Mouse (Mus musculus) heart, embryonic 12.5 days (tissue): ENCODE results near the gene Arrb2. TPM values are rescaled to one million over a fixed set of nuclear protein-coding genes. Genes with fewer than 3 reads are reported as not detected.

ENCODE experiments used
- microRNA-seq: library from miRNA; unstranded; fragments of <30 nt; microRNA quantifications from one replicate; pipeline ENCODE4, GENCODE M21; 2017
- polyA plus RNA-seq: library from polyadenylated mRNA; unstranded; fragments of >200 nt; fragmentation: Nextera tagmentation; extraction: Ambion mirVana; gene quantifications from 2 replicates; pipeline ENCODE4 v1.2.1, GENCODE M21; 2016

Arrb2 gene
- polyA plus RNA-seq, 1 experiment from 2014 or later: 13.5 TPM

Small RNAs within 50 kb of the gene (microRNA-seq; reads per million reads assigned to microRNA genes)
- not detected for gene Mir7115

Other genes starting within 250 kb of the Arrb2 start
- gene Slc16a11, start 219.9 kb upstream of the Arrb2 start, polyA plus RNA-seq: 0.41 and 1.1 TPM in 2 replicates
- 7.7 and 9.1 TPM in 2 replicates for gene Slc16a13, start 211.6 kb upstream of the Arrb2 start, polyA plus RNA-seq
- 17.6 and 19.6 TPM in 2 replicates for gene Bcl6b, start 202.8 kb upstream of the Arrb2 start, polyA plus RNA-seq
- 125 and 126 TPM in 2 replicates for gene 0610010K14Rik, start 194.7 kb upstream of the Arrb2 start, polyA plus RNA-seq
- gene Gm21988, start 192.8 kb upstream of the Arrb2 start, polyA plus RNA-seq: 9.0 and 9.5 TPM in 2 replicates
- gene Rnasek, start 192.8 kb upstream of the Arrb2 start, polyA plus RNA-seq: 204 and 207 TPM in 2 replicates
- gene Alox12, start 177.3 kb upstream of the Arrb2 start, polyA plus RNA-seq: 3.8 and 7.8 TPM in 2 replicates
- gene Alox12e, start 110.0 kb upstream of the Arrb2 start, polyA plus RNA-seq: not detected in 2 replicates
- 0.06 TPM in 1 of 2 replicates, not detected in the other for gene Alox15, start 80.6 kb upstream of the Arrb2 start, polyA plus RNA-seq
- 28.4 and 29.3 TPM in 2 replicates for gene Pelp1, start 22.6 kb upstream of the Arrb2 start, polyA plus RNA-seq
- 22.6 and 24.0 TPM in 2 replicates for gene Med11, start 19.3 kb downstream of the Arrb2 start, polyA plus RNA-seq
- 1.9 and 2.9 TPM in 2 replicates for gene Zmynd15, start 26.8 kb downstream of the Arrb2 start, polyA plus RNA-seq
- 6.1 and 8.6 TPM in 2 replicates for gene Cxcl16, start 27.3 kb downstream of the Arrb2 start, polyA plus RNA-seq
- gene Tm4sf5, start 72.6 kb downstream of the Arrb2 start, polyA plus RNA-seq: 9.7 and 11.3 TPM in 2 replicates
- 0.30 and 0.54 TPM in 2 replicates for gene Vmo1, start 82.0 kb downstream of the Arrb2 start, polyA plus RNA-seq
- gene Gltpd2, start 86.6 kb downstream of the Arrb2 start, polyA plus RNA-seq: 0.23 and 0.65 TPM in 2 replicates
- gene Psmb6, start 92.7 kb downstream of the Arrb2 start, polyA plus RNA-seq: 575 and 577 TPM in 2 replicates
- not detected in 2 replicates for gene Gm40193, start 100.3 kb downstream of the Arrb2 start, polyA plus RNA-seq
- gene Pld2, start 107.4 kb downstream of the Arrb2 start, polyA plus RNA-seq: 12.6 TPM in 2 replicates
- 13.7 and 14.8 TPM in 2 replicates for gene Mink1, start 130.2 kb downstream of the Arrb2 start, polyA plus RNA-seq
- not detected in 2 replicates for gene 4930544D05Rik, start 183.2 kb downstream of the Arrb2 start, polyA plus RNA-seq
- 0.37 TPM in 1 of 2 replicates, not detected in the other for gene Chrne, start 186.6 kb downstream of the Arrb2 start, polyA plus RNA-seq
- 1.4 and 2.2 TPM in 2 replicates for gene Gp1ba, start 206.5 kb downstream of the Arrb2 start, polyA plus RNA-seq
- gene Rnf167, start 214.6 kb downstream of the Arrb2 start, polyA plus RNA-seq: 67.4 and 70.1 TPM in 2 replicates
- 227 and 229 TPM in 2 replicates for gene Slc25a11, start 214.8 kb downstream of the Arrb2 start, polyA plus RNA-seq
- gene Pfn1, start 222.0 kb downstream of the Arrb2 start, polyA plus RNA-seq: 1,661 and 1,678 TPM in 2 replicates
- 238 and 239 TPM in 2 replicates for gene Eno3, start 224.6 kb downstream of the Arrb2 start, polyA plus RNA-seq
- 164 and 170 TPM in 2 replicates for gene Spag7, start 236.8 kb downstream of the Arrb2 start, polyA plus RNA-seq